11 mouse cellular contexts compared by ENCODE assay signal in genomic region chr10:13358679-13359078, GRCm38 (mm10).
DNase-seq lines count a peak whose midpoint lies in the region; ATAC-seq lines count a peak whose summit lies in the region.
"Had no signal": no experiment of that assay in that cellular context is flagged by ENCODE, and none has a peak within 500 bp of the region (broad histone marks: within the 10 kb centered on the region; RNA-seq: fewer than 3 reads in every experiment).

No protein-coding gene starts in this region.

- H3K4me3 ChIP-seq in midbrain, embryonic 16.5 days (ENCODE audit: low read depth, low read length), result no peak overlapping the region
- no peak overlapping the region for H3K4me3 ChIP-seq in midbrain, embryonic 11.5 days (ENCODE audit: low read depth, low read length)
- H3K4me3 ChIP-seq in heart, embryonic 12.5 days, result no peak overlapping the region
- H3K4me3 ChIP-seq in neural tube, embryonic 15.5 days (replicated peaks), result no peak overlapping the region
- H3K4me3 ChIP-seq: erythroblast, embryonic 14.5 days; megakaryocyte, embryonic 14.5 days; stomach, embryonic 15.5 days had no signal

- no peak overlapping the region for H3K27ac ChIP-seq in midbrain, embryonic 16.5 days (ENCODE audit: low read length)
- H3K27ac ChIP-seq in midbrain, embryonic 11.5 days (ENCODE audit: low read depth, low read length), result no peak overlapping the region
- peak overlapping the region; percentile 63 for H3K27ac ChIP-seq in heart, embryonic 12.5 days (ENCODE audit: poor library complexity, severe bottlenecking)
- H3K27ac ChIP-seq in neural tube, embryonic 15.5 days (replicated peaks), result no peak overlapping the region
- H3K27ac ChIP-seq: stomach, embryonic 15.5 days had no signal

- 0 out of 2 replicates have a peak, but pooled peaks have one; percentile 28 for ATAC-seq in midbrain, embryonic 16.5 days
- no peak for ATAC-seq in midbrain, embryonic 11.5 days (ENCODE audit: low FRiP score)
- peak; percentile 67; the same call in 1 of the 2 replicates for ATAC-seq in heart, embryonic 12.5 days (ENCODE audit: insufficient number of reproducible peaks, low FRiP score)
- 0 out of 2 replicates have a peak, but pooled peaks have one; percentile 53 for ATAC-seq in neural tube, embryonic 15.5 days (ENCODE audit: low FRiP score)

- no peaks in the 10 kb centered on the region for H3K9me3 ChIP-seq in midbrain, embryonic 16.5 days (replicated peaks; ENCODE audit: control insufficient read depth, low read length, poor library complexity, severe bottlenecking)
- H3K9me3 ChIP-seq in midbrain, embryonic 11.5 days (ENCODE audit: control insufficient read depth, low read length), result no peaks in the 10 kb centered on the region
- no peaks in the 10 kb centered on the region for H3K9me3 ChIP-seq in heart, embryonic 12.5 days (replicated peaks)
- H3K9me3 ChIP-seq in neural tube, embryonic 15.5 days (replicated peaks), result no peaks in the 10 kb centered on the region
- H3K9me3 ChIP-seq: megakaryocyte, embryonic 14.5 days; stomach, embryonic 15.5 days had no signal

- H3K9ac ChIP-seq in midbrain, embryonic 16.5 days (ENCODE audit: low read depth, low read length), result no peak overlapping the region
- no peak overlapping the region for H3K9ac ChIP-seq in midbrain, embryonic 11.5 days (ENCODE audit: low read length)
- no peak overlapping the region for H3K9ac ChIP-seq in heart, embryonic 12.5 days
- no peak overlapping the region for H3K9ac ChIP-seq in neural tube, embryonic 15.5 days (replicated peaks)
- H3K9ac ChIP-seq: stomach, embryonic 15.5 days had no signal

- peak; percentile 31 for DNase-seq in heart, adult 8-10 months (ENCODE audit: low spot score)
- no peak for DNase-seq in heart, adult 11 months
- no peak for DNase-seq in midbrain, embryonic 11.5 days (ENCODE audit: low spot score, missing footprints)
- DNase-seq in embryo, embryonic 9.5 days (ENCODE audit: extremely low spot score), result no peak
- no peak for DNase-seq in frontal cortex, postnatal 36 days (ENCODE audit: low spot score in 2 of 2)

- 45% methylated on average over 3 of the region's 3 CpGs for WGBS in midbrain, embryonic 16.5 days
- 74% methylated on average over 3 of the region's 3 CpGs for WGBS in midbrain, embryonic 11.5 days
- 8% methylated on average over 3 of the region's 3 CpGs for WGBS in heart, embryonic 12.5 days
- WGBS in neural tube, embryonic 15.5 days, result 25% methylated on average over 3 of the region's 3 CpGs

- no peaks in the 10 kb centered on the region for H3K4me1 ChIP-seq in midbrain, embryonic 16.5 days (ENCODE audit: control insufficient read depth, insufficient read depth, low read length)
- H3K4me1 ChIP-seq in midbrain, embryonic 11.5 days (ENCODE audit: control insufficient read depth, insufficient read depth, low read length), result no peaks in the 10 kb centered on the region
- H3K4me1 ChIP-seq in heart, embryonic 12.5 days (replicated peaks), result peaks cover 13% of the 10 kb centered on the region; the same call in 1 of the 2 replicates
- peaks cover 6% of the 10 kb centered on the region for H3K4me1 ChIP-seq in neural tube, embryonic 15.5 days
- H3K4me1 ChIP-seq: megakaryocyte, embryonic 14.5 days; stomach, embryonic 15.5 days had no signal

- H3K36me3 ChIP-seq in midbrain, embryonic 16.5 days (ENCODE audit: control insufficient read depth, insufficient read depth, low read length), result no peaks in the 10 kb centered on the region
- H3K36me3 ChIP-seq in midbrain, embryonic 11.5 days (ENCODE audit: control insufficient read depth, insufficient read depth, low read length), result no peaks in the 10 kb centered on the region
- H3K36me3 ChIP-seq in heart, embryonic 12.5 days, result no peaks in the 10 kb centered on the region
- no peaks in the 10 kb centered on the region for H3K36me3 ChIP-seq in neural tube, embryonic 15.5 days
- H3K36me3 ChIP-seq: stomach, embryonic 15.5 days had no signal

- H3K4me2 ChIP-seq in midbrain, embryonic 16.5 days (ENCODE audit: low read length), result no peak overlapping the region
- no peak overlapping the region for H3K4me2 ChIP-seq in midbrain, embryonic 11.5 days
- H3K4me2 ChIP-seq in heart, embryonic 12.5 days, result no peak overlapping the region
- no peak overlapping the region for H3K4me2 ChIP-seq in neural tube, embryonic 15.5 days
- H3K4me2 ChIP-seq: stomach, embryonic 15.5 days had no signal

- no peaks in the 10 kb centered on the region for H3K27me3 ChIP-seq in midbrain, embryonic 16.5 days (ENCODE audit: control insufficient read depth, insufficient read depth, low read depth, low read length)
- no peaks in the 10 kb centered on the region for H3K27me3 ChIP-seq in midbrain, embryonic 11.5 days (ENCODE audit: control insufficient read depth, insufficient read depth, low read length)
- no peaks in the 10 kb centered on the region for H3K27me3 ChIP-seq in heart, embryonic 12.5 days (replicated peaks)
- H3K27me3 ChIP-seq in neural tube, embryonic 15.5 days (replicated peaks), result no peaks in the 10 kb centered on the region
- H3K27me3 ChIP-seq: stomach, embryonic 15.5 days had no signal
